Mouse (Mus musculus): Measurements from ENCODE around the gene Gm14569.

The Gm14569 gene

GRCm38 (mm10) chrX:36491730-36492129, at the start of gene Gm14569:
TSS of gene Gm14569 (minus strand) at chrX:36491830.
- no peak for DNase-seq

GRCm38 (mm10) chrX:36534514-36534913, 42.9 kb upstream of the Gm14569 start:
- peak; percentile 64 for DNase-seq

- no peak for DNase-seq
Observed at GRCm38 (mm10) chrX:36533744-36534143, 42.1 kb upstream of the Gm14569 start.

GRCm38 (mm10) chrX:36530251-36530650, 38.6 kb upstream of the Gm14569 start:
- DNase-seq: no peak

- DNase-seq: no peak
Observed at GRCm38 (mm10) chrX:36523729-36524128, 32.1 kb upstream of the Gm14569 start.

- no peak for DNase-seq
Observed at GRCm38 (mm10) chrX:36513726-36514125, 22.1 kb upstream of the Gm14569 start.

GRCm38 (mm10) chrX:36513231-36513630, 21.6 kb upstream of the Gm14569 start:
- no peak for DNase-seq

GRCm38 (mm10) chrX:36506863-36507262, 15.2 kb upstream of the Gm14569 start:
- no peak for DNase-seq

GRCm38 (mm10) chrX:36489506-36489905, 2.1 kb downstream of the Gm14569 start:
- no peak for DNase-seq

- no peak for DNase-seq
Observed at GRCm38 (mm10) chrX:36487996-36488395, 3.6 kb downstream of the Gm14569 start.

GRCm38 (mm10) chrX:36474873-36475272, 16.8 kb downstream of the Gm14569 start:
- no peak for DNase-seq

- DNase-seq: no peak
Observed at GRCm38 (mm10) chrX:36474103-36474751, 17.4 kb downstream of the Gm14569 start.

- no peak for DNase-seq
Observed at GRCm38 (mm10) chrX:36456031-36456430, 35.6 kb downstream of the Gm14569 start.

GRCm38 (mm10) chrX:36437932-36438331, 53.7 kb downstream of the Gm14569 start:
- DNase-seq: no peak

GRCm38 (mm10) chrX:36434993-36435392, 56.6 kb downstream of the Gm14569 start:
- no peak for DNase-seq

GRCm38 (mm10) chrX:36419153-36419552, 72.5 kb downstream of the Gm14569 start:
- no peak for DNase-seq

GRCm38 (mm10) chrX:36402316-36402715, 89.3 kb downstream of the Gm14569 start:
- no peak for DNase-seq

GRCm38 (mm10) chrX:36400980-36401379, 90.7 kb downstream of the Gm14569 start, which contains the start of gene Gm6268:
TSS of gene Gm6268 (plus strand) at chrX:36401280.
- DNase-seq: no peak

GRCm38 (mm10) chrX:36393279-36393678, 98.4 kb downstream of the Gm14569 start:
- no peak for DNase-seq

GRCm38 (mm10) chrX:36392672-36393071, 99.0 kb downstream of the Gm14569 start:
- DNase-seq: no peak

- DNase-seq: no peak
Observed at GRCm38 (mm10) chrX:36390503-36390902, 101.1 kb downstream of the Gm14569 start.

- no peak for DNase-seq
Observed at GRCm38 (mm10) chrX:36389971-36390370, 101.7 kb downstream of the Gm14569 start.

- DNase-seq: no peak
Observed at GRCm38 (mm10) chrX:36385340-36385739, 106.3 kb downstream of the Gm14569 start.

All from cerebellum, adult 11 months (tissue).